Mouse (Mus musculus): ENCODE data around the gene Pofut2. TPM values are rescaled to one million over a fixed set of nuclear protein-coding genes. Genes with fewer than 3 reads are reported as not detected.

Pofut2 gene
- polyA plus RNA-seq, 2 experiments from 2014 or later, result 18.5 to 19.9 TPM

DNA sequence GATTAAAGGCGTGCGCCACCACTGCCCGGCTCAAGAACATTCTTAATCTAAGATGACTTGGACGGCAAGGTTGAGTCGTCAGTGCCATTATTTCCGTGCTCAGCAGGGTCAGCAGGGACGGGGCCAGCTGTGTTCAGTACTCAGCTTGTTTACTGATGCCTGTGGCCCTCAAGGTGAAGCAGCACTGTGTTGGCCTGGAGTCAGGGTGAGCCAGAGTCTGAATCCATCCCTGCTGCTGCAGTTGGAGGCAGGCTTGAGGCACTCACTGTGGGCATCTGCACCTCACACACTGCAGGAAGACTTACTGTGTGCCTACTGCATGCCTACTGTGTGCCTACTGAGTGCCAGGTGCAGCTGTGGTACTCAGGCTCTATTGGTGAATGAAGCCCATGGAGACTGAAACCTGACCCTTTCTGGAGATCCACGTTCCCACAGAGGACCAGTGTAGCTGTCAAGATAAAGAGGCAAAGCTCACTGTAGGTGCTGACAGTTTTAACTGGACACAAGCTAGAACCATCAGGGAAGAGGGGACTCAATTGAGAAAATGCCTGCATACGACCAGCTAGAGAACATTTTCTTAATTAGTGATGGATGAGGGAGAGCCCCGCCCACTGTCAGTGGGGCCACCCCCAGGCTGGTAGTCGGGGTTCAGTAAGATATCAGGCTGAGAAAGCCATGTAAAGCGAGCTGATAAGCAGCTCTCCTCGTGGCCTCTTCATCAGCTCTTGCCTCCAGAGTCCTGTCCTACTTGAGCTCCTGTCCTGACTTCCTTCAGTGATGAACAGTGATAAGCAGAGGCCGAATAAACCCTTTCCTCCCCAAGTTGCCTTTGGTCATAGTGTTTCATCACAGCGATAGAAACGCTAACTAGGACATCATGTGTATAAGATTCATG, 26.9 kb upstream of the Pofut2 start:
- ATAC-seq, result no peak

GRCm38 (mm10) chr10:77233230-77233629, 25.8 kb upstream of the Pofut2 start:
- no peak for ATAC-seq

DNA sequence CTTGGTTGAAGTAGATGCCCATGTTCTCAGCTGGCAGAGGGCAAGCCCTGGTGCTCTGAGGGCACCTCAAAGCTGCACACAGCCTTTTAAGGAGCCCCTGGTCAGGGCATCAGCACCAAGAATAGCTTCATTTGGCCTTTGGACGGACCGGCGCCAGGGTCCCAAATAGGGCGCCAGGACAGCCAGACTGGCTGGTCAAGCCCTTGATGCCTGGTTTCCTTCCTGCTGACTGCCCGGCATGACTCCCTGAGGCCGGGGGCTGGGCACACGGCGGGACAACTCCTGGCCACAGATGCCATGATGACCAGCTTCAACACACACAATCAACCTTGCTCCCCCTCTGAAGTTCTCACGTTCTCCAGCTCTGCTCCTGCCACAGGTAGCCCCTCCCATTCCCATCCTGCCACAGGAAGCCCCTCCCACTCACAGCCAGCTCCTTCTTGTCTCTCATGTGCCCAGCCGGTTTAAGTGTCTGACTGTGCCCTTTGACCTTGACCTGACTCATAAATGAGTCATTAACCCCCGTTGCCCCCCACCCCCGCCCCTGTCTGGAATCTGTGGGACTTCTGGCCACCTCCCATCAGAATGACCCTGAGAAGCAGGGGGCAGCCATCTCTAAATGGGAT, 23.9 kb upstream of the Pofut2 start:
- no peak for ATAC-seq

DNA sequence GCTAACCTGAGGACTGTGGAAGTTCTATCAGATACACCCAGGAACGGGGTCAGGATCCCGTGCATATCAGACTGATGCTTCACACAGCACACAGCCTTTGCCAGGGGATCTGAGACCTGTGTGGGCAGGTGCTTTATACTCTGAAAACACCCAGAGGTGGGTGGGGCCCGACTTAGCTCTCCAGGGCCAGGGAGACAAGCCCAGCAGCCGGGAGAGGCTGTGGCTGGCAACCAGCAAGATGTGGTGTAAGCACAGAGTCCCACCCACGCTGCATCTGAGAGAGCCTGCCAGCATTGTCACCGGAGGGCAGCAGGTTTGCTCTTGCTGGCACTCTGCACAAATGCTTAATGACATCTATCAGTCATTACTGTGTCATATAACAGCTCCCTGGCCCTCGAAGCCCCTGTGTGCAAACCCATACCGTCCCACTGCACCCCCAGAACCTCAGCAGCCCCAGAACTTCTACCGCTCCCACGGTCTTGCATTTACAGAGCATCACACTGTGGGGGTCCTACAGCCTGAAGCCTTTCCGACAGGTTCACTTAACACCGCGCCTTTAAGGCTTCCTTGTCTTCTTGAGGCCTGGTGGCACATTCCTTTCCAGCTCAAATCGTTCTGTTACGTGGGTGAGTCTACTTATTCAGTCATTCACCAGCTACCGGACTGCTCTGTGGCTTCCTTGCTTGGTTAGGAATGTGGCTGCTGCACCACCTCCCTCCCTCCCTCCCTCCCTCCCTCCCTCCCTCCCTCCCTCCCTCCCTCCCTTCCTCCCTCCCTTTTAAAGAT, 21.0 kb upstream of the Pofut2 start:
- ATAC-seq, result no peak

DNA sequence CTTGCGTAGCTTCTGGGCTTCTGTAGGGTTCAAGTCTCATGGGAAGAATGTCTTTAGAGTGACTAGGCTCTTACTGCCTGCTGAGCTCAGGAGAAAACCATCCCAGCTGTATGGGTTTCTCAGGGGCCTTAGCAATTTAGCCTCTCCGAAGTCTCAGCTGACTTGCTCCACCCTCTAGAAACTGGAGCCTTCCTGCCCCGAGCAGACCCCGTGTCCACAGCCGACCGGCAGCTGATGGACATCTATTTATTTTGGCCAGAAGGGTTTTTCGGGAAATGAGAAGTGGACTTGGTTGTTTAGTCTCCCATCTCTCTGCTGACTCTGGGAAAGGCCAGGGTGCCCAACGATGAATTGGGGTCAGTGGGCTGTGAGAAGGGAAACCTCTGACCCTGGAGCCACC, 18.3 kb upstream of the Pofut2 start:
- no peak for ATAC-seq

DNA sequence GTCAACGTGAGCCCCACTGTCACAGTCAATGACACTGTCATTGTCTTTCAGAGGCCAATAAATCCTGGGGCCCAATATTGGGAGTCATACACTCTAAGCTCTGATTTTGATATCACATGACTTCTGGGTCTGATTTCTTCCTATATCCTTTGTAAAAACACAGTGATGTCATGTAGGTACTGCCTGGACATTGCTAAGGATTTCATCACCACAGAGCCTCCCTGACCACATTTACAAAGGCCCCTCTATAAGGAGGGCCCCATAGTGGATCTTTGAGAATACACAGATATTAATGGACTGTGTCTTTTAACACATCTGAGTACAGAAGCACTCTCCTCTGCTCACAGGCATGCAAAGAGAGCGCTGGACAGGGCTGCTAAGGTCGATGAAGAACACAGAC, 16.6 kb upstream of the Pofut2 start:
- ATAC-seq, result no peak

DNA sequence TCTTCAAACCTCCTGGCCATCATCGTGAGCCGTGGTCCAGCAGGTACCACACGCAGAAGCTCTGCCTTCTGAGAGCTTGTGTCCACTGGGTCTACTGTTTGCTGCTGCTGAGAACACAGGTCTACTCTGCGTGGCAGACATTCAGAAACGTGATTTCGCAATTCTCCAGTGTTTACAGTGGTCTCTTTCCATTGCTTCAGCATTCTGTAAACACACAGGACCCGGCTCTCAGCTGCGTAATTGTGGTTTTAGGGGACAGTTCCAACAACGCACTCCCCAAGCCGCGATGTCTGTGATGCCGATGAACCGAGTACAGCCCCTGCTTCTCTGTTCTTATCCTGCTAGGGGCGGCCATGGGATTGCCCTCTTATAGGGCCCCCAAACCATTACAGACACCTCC, 16.1 kb upstream of the Pofut2 start:
- no peak for ATAC-seq

GRCm38 (mm10) chr10:77243572-77244161, 15.4 kb upstream of the Pofut2 start:
- ATAC-seq, result no peak

DNA sequence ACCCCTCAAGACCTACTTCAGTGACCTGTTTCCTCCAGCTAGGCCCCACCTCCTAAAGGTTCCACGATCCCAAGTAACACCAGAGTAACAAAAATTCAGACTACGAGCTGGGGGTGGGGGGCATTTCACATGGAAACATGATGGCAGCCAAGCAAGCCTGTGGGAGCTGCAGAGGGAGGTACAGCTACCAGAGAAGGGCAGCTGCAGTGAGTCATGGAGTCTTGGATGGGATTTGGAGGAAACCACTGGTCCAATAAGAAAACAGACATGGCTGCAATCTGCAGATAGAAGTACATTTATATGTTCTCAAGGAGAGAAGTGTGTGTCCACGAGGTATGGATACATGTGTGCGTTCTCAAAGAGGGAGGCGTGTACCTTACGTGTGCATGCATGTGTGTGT, 14.2 kb upstream of the Pofut2 start:
- ATAC-seq, result no peak

- no peak for ATAC-seq
Observed at GRCm38 (mm10) chr10:77247048-77247447, 12.0 kb upstream of the Pofut2 start.

DNA sequence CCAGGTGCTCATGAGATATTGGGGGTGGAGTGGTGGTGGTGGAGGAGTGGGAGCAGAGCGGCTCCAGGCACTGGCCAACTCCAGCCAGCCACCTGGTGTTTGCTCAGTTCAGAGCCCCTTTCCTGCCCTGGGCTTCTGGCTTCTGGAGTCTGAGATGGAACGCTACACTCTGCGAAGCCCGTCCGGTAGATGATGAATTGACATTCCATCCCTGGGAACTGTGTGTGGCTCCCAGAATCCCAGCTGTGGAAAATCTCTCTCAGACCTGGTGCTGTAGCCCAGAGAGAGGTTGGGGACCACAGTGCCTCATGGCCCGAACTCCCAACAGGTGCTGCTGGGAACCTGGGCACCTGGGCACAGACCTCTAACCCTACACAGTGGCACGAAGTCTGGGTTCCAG, 11.3 kb upstream of the Pofut2 start:
- ATAC-seq, result no peak

GRCm38 (mm10) chr10:77251223-77251783, 7.7 kb upstream of the Pofut2 start:
- no peak for ATAC-seq

DNA sequence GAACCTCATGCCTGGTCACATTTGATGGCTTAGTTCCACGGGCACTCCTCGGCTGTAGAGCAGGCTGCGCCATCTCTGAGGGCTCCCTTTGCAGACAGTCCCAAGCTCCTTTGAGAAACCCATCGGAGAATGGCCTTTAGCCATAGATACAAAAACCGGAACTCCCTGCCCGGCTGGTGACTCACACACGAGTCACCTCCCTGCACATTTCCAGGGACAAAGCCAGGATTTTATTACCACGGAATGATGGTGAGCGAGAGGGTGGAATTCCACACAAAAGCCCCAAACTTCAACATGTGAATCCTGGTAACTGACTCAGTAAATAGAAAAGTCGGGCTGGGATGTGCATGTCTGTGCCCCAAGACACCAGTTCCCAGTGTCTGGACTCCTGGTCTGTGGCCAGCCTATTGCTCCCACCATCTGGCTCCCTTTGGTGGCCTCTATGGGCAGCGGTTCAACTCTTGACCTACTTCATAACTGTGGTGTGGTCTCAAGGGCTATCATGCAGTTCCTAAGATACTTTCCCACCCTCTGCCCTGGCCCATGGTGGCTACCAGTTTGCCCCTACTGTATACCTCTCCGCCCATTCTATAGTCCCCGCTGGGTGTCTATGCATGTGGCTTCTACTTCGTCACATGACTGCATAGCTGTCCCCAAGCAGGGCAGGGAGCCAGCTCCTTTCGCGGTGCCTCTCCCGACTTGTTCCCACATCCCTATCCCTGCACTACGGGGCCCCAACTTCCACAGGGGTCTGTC, 7.1 kb upstream of the Pofut2 start:
- ATAC-seq, result no peak

GRCm38 (mm10) chr10:77252790-77253189, 6.2 kb upstream of the Pofut2 start:
- peak; percentile 59 for ATAC-seq

DNA sequence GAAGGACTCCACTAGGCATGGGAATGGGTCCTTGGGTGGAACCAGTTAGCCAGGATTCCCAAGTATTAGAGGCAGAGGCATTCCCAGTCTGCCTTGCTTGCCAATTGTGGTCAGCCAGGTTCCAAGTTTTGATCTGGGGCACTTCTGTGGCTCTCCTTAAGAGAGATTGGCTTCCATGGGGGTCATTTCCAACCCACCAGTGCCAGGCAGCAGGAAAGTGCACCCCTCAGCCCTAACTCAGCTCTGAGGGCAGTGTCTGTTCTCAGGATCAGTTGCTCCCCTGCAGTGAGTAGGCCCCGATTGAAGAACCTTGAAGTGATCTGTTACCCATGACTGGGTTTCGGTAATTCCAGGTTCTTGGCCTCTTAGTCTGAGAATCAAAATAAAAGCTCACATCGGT, 3.8 kb upstream of the Pofut2 start:
- no peak for ATAC-seq

GRCm38 (mm10) chr10:77255676-77256075, 3.3 kb upstream of the Pofut2 start:
- ATAC-seq, result no peak

DNA sequence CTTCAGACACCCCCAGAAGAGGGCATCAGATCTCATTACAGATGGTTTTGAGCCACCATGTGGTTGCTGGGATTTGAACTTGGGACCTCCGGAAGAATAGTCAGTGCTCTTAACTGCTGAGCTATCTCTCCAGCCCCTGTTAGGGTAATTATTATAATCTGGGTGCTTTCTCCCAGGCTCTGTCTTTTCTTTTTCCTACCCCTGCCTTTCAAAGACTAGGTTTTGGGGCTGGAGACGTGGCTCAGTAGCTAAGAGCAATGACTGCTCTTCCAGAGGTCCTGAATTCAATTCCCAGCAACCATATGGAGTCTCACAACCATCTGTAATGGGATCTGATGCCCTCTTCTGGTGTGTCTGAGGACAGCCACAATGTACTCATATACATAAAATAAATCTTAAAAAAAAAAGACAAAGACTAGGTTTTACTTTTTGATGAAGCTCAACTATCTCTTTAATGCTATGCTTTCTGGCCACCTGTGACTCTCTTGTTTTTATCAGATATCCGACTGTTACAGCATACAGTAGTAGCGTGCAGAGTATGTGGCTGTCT, 902 bp upstream of the Pofut2 start:
- no peak for ATAC-seq

DNA sequence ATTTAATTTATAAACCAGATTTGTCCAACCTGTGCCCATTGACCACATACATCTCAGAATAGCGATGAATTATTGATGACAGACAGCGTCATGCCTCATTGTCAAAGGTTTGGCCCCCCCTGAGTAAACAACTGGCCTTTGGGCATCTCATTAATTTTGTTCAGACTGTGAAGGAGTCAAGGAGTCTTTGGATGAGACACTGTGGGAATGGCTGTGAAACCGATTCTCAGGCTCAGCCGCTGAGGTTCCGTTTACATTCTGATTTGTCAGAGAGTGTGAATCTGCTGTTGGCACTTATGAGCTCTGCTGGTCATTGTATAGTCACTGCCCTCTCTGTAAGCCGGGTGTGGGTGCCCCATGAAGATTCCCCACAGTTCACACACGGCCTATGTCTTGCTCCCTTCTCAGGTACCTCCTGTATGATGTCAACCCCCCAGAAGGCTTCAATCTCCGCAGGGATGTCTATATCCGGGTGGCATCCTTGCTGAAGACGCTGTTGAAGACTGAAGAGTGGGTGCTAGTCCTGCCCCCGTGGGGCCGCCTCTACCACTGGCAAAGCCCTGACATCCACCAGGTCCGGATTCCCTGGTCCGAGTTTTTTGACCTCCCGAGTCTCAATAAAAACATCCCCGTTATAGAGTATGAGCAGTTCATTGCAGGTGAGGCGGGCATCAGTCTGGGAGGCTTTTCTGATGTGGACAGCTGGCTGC, 1.3 kb downstream of the Pofut2 start:
- no peak for ATAC-seq

DNA sequence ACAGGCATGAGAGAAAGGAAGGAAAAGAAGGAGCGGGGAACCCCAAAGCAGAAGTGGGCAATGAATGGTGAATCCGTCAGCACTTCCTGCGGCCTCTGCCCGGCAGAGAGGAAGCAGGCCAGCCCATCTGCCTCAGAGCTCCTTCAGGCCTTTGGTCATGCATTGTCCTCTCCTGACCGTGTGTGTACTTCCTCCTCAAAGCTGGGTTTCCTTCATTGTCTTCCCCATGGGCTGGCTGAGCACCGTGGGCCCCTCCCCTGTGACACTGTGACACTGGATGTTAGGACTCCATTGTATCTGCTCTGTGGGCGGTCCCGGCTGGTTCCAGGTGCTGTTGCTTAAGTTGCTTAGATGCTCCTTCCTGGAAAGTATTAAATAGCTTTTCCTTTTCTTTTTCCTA, 7.3 kb downstream of the Pofut2 start:
- no peak for ATAC-seq

GRCm38 (mm10) chr10:77267027-77267426, 8.0 kb downstream of the Pofut2 start:
- no peak for ATAC-seq

DNA sequence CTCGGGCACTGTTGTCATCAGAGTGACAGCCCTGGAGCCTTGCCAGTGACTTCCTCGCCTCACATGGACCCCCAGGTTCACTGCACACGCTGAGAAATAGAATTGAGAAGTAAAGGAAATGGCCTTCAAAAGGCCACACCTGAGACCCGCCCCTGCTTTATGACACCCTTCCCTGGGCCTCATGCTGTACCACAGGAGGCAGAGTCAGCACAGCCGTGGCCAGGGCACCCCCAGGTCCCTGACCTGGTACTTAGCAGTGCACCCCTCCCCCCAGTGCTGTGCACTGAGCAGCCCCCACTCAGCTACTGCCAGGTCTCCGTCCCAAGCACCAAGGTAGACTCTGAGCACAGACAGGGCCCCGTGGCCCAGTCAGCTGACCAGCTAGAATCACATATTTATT, 10.1 kb downstream of the Pofut2 start:
- ATAC-seq, result no peak

Data from activated CD4-positive, CD25-positive, alpha-beta regulatory T cell, adult 4 months (primary cell).